Mouse (Mus musculus) left cerebral cortex, postnatal 36 days (tissue): ENCODE measurements around the gene Lmnb2. TPM values are rescaled to one million over a fixed set of nuclear protein-coding genes. Genes with fewer than 3 reads are reported as not detected.

Experiments
- DNase-seq, 2 experiments: peaks; one replicate each; pipeline ENCODE4 v3.0.0; 2021 to 2022; ENCODE audit warnings: low spot score in 2 of 2, mixed read lengths in 1 of 2
- intact Hi-C: fragments of 180-260 bp; cut with DNase I; formaldehyde crosslinking; loops from one replicate; pipeline ENCODE4 v1.15.1; 2025
- total RNA-seq, 2 experiments: library from RNA; stranded (reverse); gene quantifications; 2 replicates each; pipeline ENCODE4 v1.2.3; 2021

The Lmnb2 gene
- total RNA-seq, 2 experiments from 2014 or later, result 17.6 to 21.2 TPM

DNA sequence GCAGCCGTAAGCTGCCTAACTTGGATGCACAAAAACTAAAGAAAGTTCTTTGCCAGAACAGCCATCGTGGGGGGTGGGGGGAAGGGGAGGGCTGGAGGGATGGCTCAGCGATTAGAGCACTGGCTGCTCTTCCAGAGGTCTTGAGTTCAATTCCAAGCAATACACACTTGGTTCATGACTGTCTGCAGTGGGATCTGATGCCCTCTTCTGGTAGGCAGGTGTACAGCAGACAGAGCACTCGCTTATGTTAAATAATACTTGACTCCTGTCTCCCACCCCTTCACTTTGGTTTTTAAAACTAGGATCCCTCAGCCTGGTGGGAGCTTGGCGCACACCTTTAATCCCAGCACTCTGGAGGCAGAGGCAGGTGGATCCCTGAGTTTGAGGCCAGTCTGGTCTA is 42.0 kb downstream of the Lmnb2 start:
- DNase-seq, result no peak
- intact Hi-C loops, result no loop called here

DNA sequence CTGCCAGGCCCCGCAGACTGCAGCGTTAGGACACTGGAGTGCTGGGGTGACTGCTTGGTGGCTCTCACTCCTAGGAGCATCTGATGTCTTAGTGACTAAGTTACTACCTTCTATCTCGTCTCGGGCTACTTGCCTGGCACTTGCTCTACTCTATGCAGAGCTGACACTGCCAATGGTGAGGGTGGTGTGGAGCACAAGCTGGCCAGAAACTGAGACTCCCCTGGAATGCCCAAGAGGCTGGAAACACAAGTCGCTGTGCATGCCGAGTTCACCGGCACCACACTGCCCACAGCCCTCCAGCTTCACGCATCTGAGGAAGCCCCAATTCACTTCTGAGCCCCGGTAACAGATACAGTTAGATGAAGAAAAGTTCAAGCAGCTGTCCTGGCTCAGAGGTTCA is 44.0 kb downstream of the Lmnb2 start:
- no peak for DNase-seq
- intact Hi-C loops, result no loop called here

DNA sequence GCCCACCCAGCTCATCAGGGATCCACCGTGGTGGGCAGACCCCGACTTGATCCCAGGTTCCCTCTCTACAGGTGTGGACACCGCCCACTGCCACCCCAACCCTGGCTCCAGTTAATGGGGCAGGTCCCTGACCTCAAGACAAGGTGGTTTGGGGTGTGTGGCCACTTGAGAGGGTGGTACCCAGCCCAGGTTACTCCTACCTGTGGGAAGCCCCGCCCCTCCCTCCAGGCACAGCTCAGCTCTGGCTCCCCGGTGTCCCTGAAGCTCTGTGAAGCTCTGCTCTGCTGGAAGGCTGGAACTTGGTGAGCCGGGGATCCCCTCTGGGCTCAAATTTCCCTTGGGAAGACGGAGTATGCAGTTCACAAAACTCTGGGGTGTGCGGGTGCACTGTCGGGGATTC is 46.5 kb downstream of the Lmnb2 start, which contains the start of gene Tmprss9:
Gene Tmprss9, plus strand, starts transcription at position 268 of the 400 bp plus-strand sequence.
- intact Hi-C loops, result no loop called here
- DNase-seq, result no peak

DNA sequence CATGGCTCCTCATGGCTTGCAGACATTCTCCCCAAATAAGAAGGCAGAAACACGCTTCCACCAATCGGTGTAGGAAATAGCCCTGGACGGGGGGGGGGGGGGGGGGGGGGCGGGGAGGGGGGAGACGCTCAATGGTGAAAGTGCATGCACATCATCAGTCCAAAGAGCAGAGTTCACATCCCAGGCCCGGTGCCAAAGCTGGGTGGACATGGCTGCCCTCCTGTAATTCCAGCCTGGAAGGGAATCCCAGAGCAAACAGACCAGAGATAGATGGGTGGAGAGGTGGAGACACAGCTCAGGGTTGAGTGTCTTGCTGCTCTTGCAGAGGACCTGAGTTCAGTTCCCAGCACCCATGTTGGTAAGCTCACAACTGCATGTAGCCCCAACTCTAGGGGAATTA is 47.1 kb downstream of the Lmnb2 start:
- DNase-seq, result no peak
- intact Hi-C loops, result no loop called here

GRCm38 (mm10) chr10:80864446-80864845 is 53.6 kb downstream of the Lmnb2 start:
- no peak for DNase-seq
- intact Hi-C loops, result no loop called here

DNA sequence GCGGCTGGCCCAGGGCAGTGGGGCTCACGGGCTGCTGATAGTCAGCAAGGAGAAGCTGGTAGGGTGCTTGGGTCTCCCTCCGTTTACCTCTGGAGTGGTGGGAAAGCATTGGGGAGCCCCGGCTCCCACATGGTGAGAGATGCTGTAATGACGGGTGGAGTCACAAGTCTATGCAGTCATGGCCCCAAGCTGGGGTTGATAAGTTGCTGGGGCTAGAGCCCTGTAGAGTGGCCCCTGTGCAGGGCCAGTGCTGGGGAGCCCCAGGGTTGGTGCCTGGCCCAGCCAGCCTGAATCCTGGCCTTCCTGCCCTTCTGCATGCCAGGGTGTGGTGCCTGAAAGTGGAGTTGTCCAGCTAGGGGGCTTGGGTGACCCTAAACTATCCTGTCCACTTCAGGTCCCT is 55.7 kb downstream of the Lmnb2 start:
- DNase-seq, result no peak
- intact Hi-C loops, result no loop called here

DNA sequence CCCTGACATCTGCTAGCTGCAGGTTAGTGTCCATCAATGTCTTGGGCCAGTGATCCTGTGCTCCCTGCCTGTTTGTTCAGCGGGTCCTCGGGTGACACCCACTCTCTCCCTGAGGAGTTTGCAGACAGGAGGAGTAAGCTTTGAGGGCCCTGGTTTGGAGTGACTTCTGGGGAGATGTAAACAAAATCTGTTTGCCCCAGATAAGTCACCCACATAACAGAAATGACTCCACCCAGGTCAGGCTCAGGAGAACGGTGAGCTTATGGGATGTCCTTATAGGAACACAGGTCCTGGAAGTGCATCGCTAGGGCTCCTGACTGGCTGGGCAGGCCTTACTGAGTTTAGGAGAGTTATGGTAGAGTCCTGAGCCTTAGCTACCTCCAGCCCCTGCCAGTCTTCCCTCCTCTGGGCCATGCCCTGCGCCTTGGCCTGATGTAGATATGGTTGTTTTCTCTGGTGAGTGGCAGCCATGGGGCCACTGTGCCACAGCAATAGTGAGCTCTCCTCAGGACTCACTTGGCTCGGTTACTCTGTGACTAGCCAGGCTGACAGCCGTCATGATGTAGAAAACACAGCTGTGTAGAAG is 59.6 kb downstream of the Lmnb2 start:
- intact Hi-C loops, result no loop called here
- no peak for DNase-seq

- intact Hi-C loops, result no loop called here
- no peak for DNase-seq
Measured at GRCm38 (mm10) chr10:80857848-80858247, 60.2 kb downstream of the Lmnb2 start.

DNA sequence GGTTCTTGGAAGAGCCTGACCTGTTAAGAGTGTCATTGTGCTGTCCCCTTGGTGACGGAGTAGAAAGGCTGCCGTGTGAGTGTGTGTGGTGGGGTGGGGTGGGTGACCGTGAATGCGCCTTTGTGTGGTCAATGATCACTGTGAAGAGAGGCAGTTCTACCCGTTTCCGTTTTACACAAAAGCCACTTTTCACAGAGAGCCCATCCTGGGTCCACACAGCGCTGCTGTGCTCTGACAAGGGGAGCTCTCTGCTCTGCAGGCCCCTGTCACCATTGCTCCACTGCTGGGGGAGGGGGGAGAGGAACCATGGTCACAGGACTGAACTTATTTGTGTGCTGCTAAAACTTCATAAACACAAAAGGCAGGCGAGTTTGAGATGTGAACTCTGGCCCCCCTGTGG is 60.7 kb downstream of the Lmnb2 start:
- intact Hi-C loops, result no loop called here
- no peak for DNase-seq

DNA sequence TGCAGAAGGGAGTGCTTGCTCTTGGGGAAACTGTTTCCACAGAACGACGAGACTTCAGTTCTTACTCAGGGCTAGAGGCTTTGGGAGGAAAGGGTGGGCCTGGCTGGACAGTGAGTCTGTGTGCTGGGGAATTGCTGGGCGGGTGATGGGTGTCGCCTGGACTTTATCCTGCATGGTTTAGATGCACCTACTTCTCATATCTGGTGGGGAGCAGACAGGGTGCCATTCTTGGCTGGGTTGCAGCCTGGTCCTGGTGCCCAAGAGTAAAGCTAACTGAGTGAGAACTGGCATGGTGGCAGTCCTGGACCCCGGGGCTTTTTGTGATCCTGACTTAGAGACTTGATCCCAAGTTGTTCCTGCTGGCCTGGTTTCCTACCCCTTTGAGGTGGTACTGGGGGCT is 61.1 kb downstream of the Lmnb2 start:
- no peak for DNase-seq
- intact Hi-C loops, result no loop called here

- DNase-seq, result no peak
Measured at GRCm38 (mm10) chr10:80856267-80856666, 61.8 kb downstream of the Lmnb2 start.

DNA sequence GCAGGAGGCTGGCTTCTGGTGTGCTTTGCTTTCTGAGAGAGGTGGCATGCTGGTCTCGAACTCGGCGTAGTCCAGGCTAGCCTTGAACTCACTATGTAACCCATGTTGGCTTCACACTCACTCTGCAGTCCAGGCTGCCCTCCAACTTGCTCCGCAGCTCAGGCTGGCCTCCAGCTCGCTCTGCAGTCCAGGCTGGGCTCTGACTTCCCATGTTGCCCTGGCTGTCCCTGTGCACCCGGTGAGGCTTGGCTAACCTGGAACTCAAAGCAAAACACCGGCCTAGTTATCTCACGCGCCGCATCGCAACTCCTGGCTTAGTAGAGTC is 62.3 kb downstream of the Lmnb2 start:
- intact Hi-C loops, result no loop called here
- no peak for DNase-seq

More at GRCm38 (mm10) chr10:80856267-80856666, 61.8 kb downstream of the Lmnb2 start:
- intact Hi-C loops, result no loop called here

- intact Hi-C loops, result no loop called here
- peak; percentile 96 to 98 for DNase-seq
Measured at GRCm38 (mm10) chr10:80854913-80855748, 62.9 kb downstream of the Lmnb2 start, which contains the start of the genes Lsm7 and Sppl2b. TSS of gene Lsm7 (minus strand) at chr10:80855209. TSS of gene Sppl2b (plus strand) at chr10:80855275.

Other genes with a start within 250 kb of the Lmnb2 start
- 10 to 100 TPM; 39.9 to 42.0 TPM for gene Mknk2, start 240.1 kb downstream of the Lmnb2 start, total RNA-seq
- gene Mob3a, start 216.3 kb downstream of the Lmnb2 start, total RNA-seq, result 10 to 100 TPM; 14.0 TPM
- gene Izumo4, start 216.1 kb downstream of the Lmnb2 start, total RNA-seq, result 10 to 100 TPM; 36.7 to 47.3 TPM
- 100 to 1,000 TPM; 133 to 160 TPM for gene Ap3d1, start 176.0 kb downstream of the Lmnb2 start, total RNA-seq
- gene Dot1l, start 163.0 kb downstream of the Lmnb2 start, total RNA-seq, result 10 to 100 TPM; 37.2 to 65.0 TPM
- 10 to 100 TPM; 44.3 to 53.0 TPM for gene Sf3a2, start 120.0 kb downstream of the Lmnb2 start, total RNA-seq
- 10 to 100 TPM; 53.5 to 63.2 TPM for gene Plekhj1, start 119.6 kb downstream of the Lmnb2 start, total RNA-seq
- gene Amh, start 113.0 kb downstream of the Lmnb2 start, total RNA-seq, result 1 to 10 TPM; 1.2 to 2.0 TPM
- gene Jsrp1, start 104.7 kb downstream of the Lmnb2 start, total RNA-seq, result 1 to 10 TPM; 5.5 to 5.6 TPM
- 100 to 1,000 TPM; 507 to 583 TPM for gene Oaz1, start 91.6 kb downstream of the Lmnb2 start, total RNA-seq
- 10 to 100 TPM; 38.5 to 46.7 TPM for gene Lingo3, start 74.2 kb downstream of the Lmnb2 start, total RNA-seq
- 10 to 100 TPM; 34.2 to 44.0 TPM for gene Lsm7, start 63.0 kb downstream of the Lmnb2 start, total RNA-seq
- gene Sppl2b, start 63.0 kb downstream of the Lmnb2 start, total RNA-seq, result 10 to 100 TPM; 53.2 to 66.1 TPM
- under 1 TPM in 1 of 2 experiments, not detected in 1; 0.32 TPM for gene Tmprss9, start 46.4 kb downstream of the Lmnb2 start, total RNA-seq
- 100 to 1,000 TPM; 120 to 153 TPM for gene Timm13, start 17.3 kb downstream of the Lmnb2 start, total RNA-seq
- 10 to 100 TPM; 17.4 to 23.9 TPM for gene Gadd45b, start 11.8 kb upstream of the Lmnb2 start, total RNA-seq
- 100 to 1,000 TPM in 1 of 2 experiments, 10 to 100 TPM in 1; 97.9 to 136 TPM for gene Gng7, start 96.7 kb upstream of the Lmnb2 start, total RNA-seq
- 100 to 1,000 TPM; 102 to 111 TPM for gene Diras1, start 107.4 kb upstream of the Lmnb2 start, total RNA-seq
- 10 to 100 TPM; 66.9 to 74.2 TPM for gene Slc39a3, start 119.2 kb upstream of the Lmnb2 start, total RNA-seq
- gene Sgta, start 141.9 kb upstream of the Lmnb2 start, total RNA-seq, result 100 to 1,000 TPM; 169 to 176 TPM
- 10 to 100 TPM; 47.0 to 49.8 TPM for gene Thop1, start 151.8 kb upstream of the Lmnb2 start, total RNA-seq
- under 1 TPM; 0.23 to 0.72 TPM for gene Creb3l3, start 180.6 kb upstream of the Lmnb2 start, total RNA-seq
- 100 to 1,000 TPM; 120 to 133 TPM for gene Map2k2, start 187.7 kb upstream of the Lmnb2 start, total RNA-seq
- 100 to 1,000 TPM; 120 to 133 TPM for gene Zbtb7a, start 217.0 kb upstream of the Lmnb2 start, total RNA-seq
- gene Pias4, start 249.7 kb upstream of the Lmnb2 start, total RNA-seq, result 10 to 100 TPM; 26.7 to 31.8 TPM